Mouse (Mus musculus): ENCODE data around the gene Eif3g. TPM values are rescaled to one million over a fixed set of nuclear protein-coding genes. Genes with fewer than 3 reads are reported as not detected.
A peak's percentile ranks its signal among the peaks of the same experiment; 100 is the strongest.

Gene Eif3g
- total and polyA plus RNA-seq, 3 experiments = 175 to 475 (median 198) TPM

- Histone ChIP-seq H3K36me3 (replicated peaks) (peaks cover 3% of the 10 kb centered on the region), H3K9me3 (replicated peaks) (peaks cover 2% of the 10 kb centered on the region), H3K4me1 (ENCODE audit: insufficient read depth, low read depth, low read length) (peaks cover 24% of the 10 kb centered on the region), H3K4me3 (ENCODE audit: low read depth, low read length) (peak within 1 kb of the TSS; percentile 71), H3K27me3 (ENCODE audit: insufficient read depth, low read length) (peaks cover 12% of the 10 kb centered on the region; the same call in 1 of the 2 replicates)
- ATAC-seq (ENCODE audit: extremely low read depth, insufficient number of reproducible peaks, low FRiP score, poor library complexity, severe bottlenecking) (no peak), DNase-seq (ENCODE audit: low spot score) (no peak)
- TF ChIP-seq POLR2AphosphoS5 (IDR thresholded peaks at IDR 0.05; ENCODE audit: insufficient replicate concordance, low read depth, low read length) (no peak), GATA1 (IDR thresholded peaks at IDR 0.05; ENCODE audit: borderline replicate concordance, low read length) (no peak), CTCF (IDR thresholded peaks at IDR 0.05; ENCODE audit: low read depth, low read length) (no peak), TAL1 (conservative IDR thresholded peaks at IDR 0.05; ENCODE audit: low read depth, low read length) (no peak), GATA2 (IDR thresholded peaks at IDR 0.05; ENCODE audit: borderline replicate concordance, low read depth, low read length) (no peak)
Observed at GRCm38 (mm10) chr9:20879097-20879792, 19.2 kb downstream of the Eif3g start, which contains the start of gene Angptl6. Angptl6 (minus strand) TSS chr9:20879727.

- DNase-seq (ENCODE audit: low spot score) (no peak), ATAC-seq (ENCODE audit: extremely low read depth, insufficient number of reproducible peaks, low FRiP score, poor library complexity, severe bottlenecking) (no peak)
- Histone ChIP-seq H3K4me1 (ENCODE audit: insufficient read depth, low read depth, low read length) (peaks cover 24% of the 10 kb centered on the region), H3K27me3 (ENCODE audit: insufficient read depth, low read length) (peaks cover 12% of the 10 kb centered on the region; the same call in 1 of the 2 replicates), H3K4me3 (ENCODE audit: low read depth, low read length) (peak overlapping the region; percentile 71), H3K36me3 (replicated peaks) (peaks cover 3% of the 10 kb centered on the region), H3K9me3 (replicated peaks) (no peaks in the 10 kb centered on the region)
- no peak for TF ChIP-seq GATA1 (IDR thresholded peaks at IDR 0.05; ENCODE audit: borderline replicate concordance, low read length)
- no peak for TF ChIP-seq TAL1 (conservative IDR thresholded peaks at IDR 0.05; ENCODE audit: low read depth, low read length)
- TF ChIP-seq GATA2 (IDR thresholded peaks at IDR 0.05; ENCODE audit: borderline replicate concordance, low read depth, low read length) = no peak
- no peak for TF ChIP-seq POLR2AphosphoS5 (IDR thresholded peaks at IDR 0.05; ENCODE audit: insufficient replicate concordance, low read depth, low read length)
- no peak for TF ChIP-seq CTCF (IDR thresholded peaks at IDR 0.05; ENCODE audit: low read depth, low read length)
Observed at GRCm38 (mm10) chr9:20878710-20879065, 19.7 kb downstream of the Eif3g start.

GRCm38 (mm10) chr9:20878041-20878709, 20.2 kb downstream of the Eif3g start:
- no peaks in the 10 kb centered on the region for H3K9me3 ChIP-seq (replicated peaks)
- H3K36me3 ChIP-seq (replicated peaks) = peaks cover 3% of the 10 kb centered on the region
- peaks cover 24% of the 10 kb centered on the region for H3K4me1 ChIP-seq (ENCODE audit: insufficient read depth, low read depth, low read length)
- DNase-seq (ENCODE audit: low spot score) = peak; percentile 96
- TF ChIP-seq GATA2 (IDR thresholded peaks at IDR 0.05; ENCODE audit: borderline replicate concordance, low read depth, low read length) (no peak), CTCF (IDR thresholded peaks at IDR 0.05; ENCODE audit: low read depth, low read length) (peak; percentile 46)
- peak overlapping the region; percentile 71 for H3K4me3 ChIP-seq (ENCODE audit: low read depth, low read length)
- H3K27me3 ChIP-seq (ENCODE audit: insufficient read depth, low read length) = peaks cover 12% of the 10 kb centered on the region; the same call in 1 of the 2 replicates
- peak; percentile 74 for ATAC-seq (ENCODE audit: extremely low read depth, insufficient number of reproducible peaks, low FRiP score, poor library complexity, severe bottlenecking)

- TF ChIP-seq GATA1 (IDR thresholded peaks at IDR 0.05; ENCODE audit: borderline replicate concordance, low read length) (no peak), TAL1 (conservative IDR thresholded peaks at IDR 0.05; ENCODE audit: low read depth, low read length) (no peak)
- peaks cover 18% of the 10 kb centered on the region; the same call in 1 of the 2 replicates for H3K27me3 ChIP-seq (ENCODE audit: insufficient read depth, low read length)
- peak overlapping the region; percentile 71 for H3K4me3 ChIP-seq (ENCODE audit: low read depth, low read length)
- DNase-seq (ENCODE audit: low spot score) = no peak
- H3K36me3 ChIP-seq (replicated peaks) = peaks cover 3% of the 10 kb centered on the region
- no peaks in the 10 kb centered on the region for H3K9me3 ChIP-seq (replicated peaks)
- peaks cover 24% of the 10 kb centered on the region for H3K4me1 ChIP-seq (ENCODE audit: insufficient read depth, low read depth, low read length)
- no peak for ATAC-seq (ENCODE audit: extremely low read depth, insufficient number of reproducible peaks, low FRiP score, poor library complexity, severe bottlenecking)
Observed at GRCm38 (mm10) chr9:20877118-20878040, 21.0 kb downstream of the Eif3g start.

- DNase-seq (ENCODE audit: low spot score) (no peak), ATAC-seq (ENCODE audit: extremely low read depth, insufficient number of reproducible peaks, low FRiP score, poor library complexity, severe bottlenecking) (no peak)
- TF ChIP-seq GATA2 (IDR thresholded peaks at IDR 0.05; ENCODE audit: borderline replicate concordance, low read depth, low read length) (no peak), GATA1 (IDR thresholded peaks at IDR 0.05; ENCODE audit: borderline replicate concordance, low read length) (no peak)
- Histone ChIP-seq H3K27me3 (ENCODE audit: insufficient read depth, low read length) (peaks cover 21% of the 10 kb centered on the region), H3K9me3 (replicated peaks) (no peaks in the 10 kb centered on the region), H3K4me3 (ENCODE audit: low read depth, low read length) (no peak overlapping the region), H3K4me1 (ENCODE audit: insufficient read depth, low read depth, low read length) (peaks cover 24% of the 10 kb centered on the region), H3K36me3 (replicated peaks) (peaks cover 3% of the 10 kb centered on the region)
Observed at GRCm38 (mm10) chr9:20876318-20877117, 21.9 kb downstream of the Eif3g start.

Measured in G1E (cell line).